Mouse (Mus musculus) cerebellum, postnatal 25 days (tissue): ENCODE results near the gene Slc35f3.
A peak's percentile ranks its signal among the peaks of the same experiment; 100 is the strongest.

Experiments used
- DNase-seq, 2 experiments: peaks; one replicate each; pipeline ENCODE4 v3.0.0; 2021; ENCODE audit warnings: mixed read lengths in 2 of 2

The Slc35f3 gene

DNA sequence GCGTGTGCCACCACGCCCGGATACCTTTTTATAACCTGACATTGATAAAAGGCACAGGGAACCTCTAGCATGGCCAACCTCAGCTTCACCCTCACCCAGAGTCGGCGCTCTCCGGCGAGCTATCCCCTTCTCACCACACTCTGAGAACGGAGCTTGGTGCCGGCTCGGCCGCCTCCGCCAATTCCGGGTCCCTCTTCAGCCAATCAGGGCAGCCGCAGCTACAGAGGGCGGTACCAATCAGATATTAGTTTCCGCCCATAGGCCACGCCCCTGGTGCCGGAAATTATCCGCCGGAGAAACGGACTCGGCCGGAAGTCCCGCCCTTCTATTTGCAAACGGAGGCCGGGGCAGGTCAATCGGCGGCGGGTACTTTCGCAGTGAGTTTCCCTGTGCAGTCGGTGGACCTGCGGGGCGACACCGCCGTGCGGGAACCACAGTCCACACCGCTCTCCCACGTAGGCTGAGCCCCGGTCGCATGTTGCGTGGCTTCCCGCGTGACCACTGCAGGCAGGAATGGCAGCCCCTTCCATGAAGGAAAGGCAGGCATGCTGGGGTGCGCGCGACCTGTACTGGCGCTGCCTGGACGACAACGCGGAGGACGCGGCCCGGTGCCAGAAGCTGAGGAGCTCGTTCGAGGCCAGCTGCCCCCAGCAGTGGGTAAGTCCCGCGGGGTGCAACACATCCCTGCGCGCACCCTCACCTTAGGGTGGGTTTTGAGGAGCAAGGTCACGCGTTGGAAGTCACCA, 124.0 kb downstream of the Slc35f3 start, which contains the start of gene Coa6:
TSS of gene Coa6 (plus strand) at position 342 of the 746 bp plus-strand sequence.
- peak; percentile 99 to 100 for DNase-seq

- DNase-seq = no peak
Observed at GRCm38 (mm10) chr8:126422920-126423300, 124.6 kb downstream of the Slc35f3 start.

- no peak for DNase-seq
Observed at GRCm38 (mm10) chr8:126424163-126424562, 125.8 kb downstream of the Slc35f3 start.

DNA sequence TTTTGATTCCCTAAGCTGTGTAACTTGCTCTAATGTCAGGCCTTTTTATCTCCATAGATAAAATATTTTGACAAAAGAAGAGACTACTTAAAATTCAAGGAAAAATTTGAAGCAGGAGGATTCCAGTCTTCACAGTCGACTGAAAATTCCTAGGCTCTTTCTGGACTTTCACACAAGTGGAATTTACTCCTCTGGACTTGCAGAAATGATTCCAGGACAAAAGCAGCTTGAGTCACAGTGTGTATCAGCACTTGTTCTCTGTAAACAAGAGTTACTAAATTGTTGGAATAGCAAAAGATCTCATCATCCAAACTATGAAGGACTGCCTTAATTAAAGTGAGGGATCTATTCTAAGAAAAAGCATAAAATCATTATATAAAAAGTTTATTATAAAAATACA, 126.6 kb downstream of the Slc35f3 start:
- no peak for DNase-seq

DNA sequence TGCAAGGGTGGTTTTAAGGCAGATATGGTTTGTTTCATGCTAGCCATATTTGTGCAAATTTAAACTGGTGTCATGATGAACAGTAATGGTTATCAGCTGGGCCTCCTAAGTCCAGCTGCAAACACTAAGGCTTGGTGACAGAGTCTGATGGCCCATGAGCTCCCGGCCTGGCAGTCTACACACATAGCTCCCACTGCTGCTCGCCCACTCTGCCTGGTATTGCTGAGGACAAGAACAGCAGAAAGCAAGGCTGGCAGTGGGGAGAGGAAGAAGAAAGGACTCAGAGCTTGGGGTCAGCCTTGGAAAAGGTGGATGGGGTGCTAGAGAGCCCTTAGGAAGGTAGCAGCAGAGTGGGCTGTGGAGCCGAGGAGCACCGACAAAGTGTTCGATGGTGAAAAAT, 131.3 kb downstream of the Slc35f3 start:
- DNase-seq = no peak

DNA sequence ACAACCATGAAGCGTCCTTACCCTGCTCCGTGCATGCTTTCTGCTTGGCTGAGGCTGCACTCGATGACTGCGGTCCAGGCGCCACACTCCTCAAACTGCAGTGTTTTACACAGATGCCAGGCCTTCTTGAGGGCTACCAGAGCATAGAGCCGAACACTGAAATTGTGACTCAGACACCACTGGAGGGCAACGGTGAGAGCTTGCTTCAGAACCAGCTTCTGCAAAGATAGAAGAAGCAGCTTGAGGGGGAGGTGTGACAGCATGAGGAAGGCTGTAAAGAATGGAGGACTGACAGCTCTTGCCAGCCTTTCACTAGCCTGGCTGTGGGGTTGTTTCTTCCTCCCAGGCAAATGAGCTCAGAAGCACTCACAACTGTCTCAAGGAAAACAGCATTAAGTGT, 135.5 kb downstream of the Slc35f3 start:
- no peak for DNase-seq

GRCm38 (mm10) chr8:126438937-126439336, 140.6 kb downstream of the Slc35f3 start:
- no peak for DNase-seq
